Mouse (Mus musculus): ENCODE results near the gene Slc41a3.

Slc41a3 gene

GRCm38 (mm10) chr6:90683831-90684532 is 79.5 kb downstream of the Slc41a3 start:
- DNase-seq (ENCODE audit: low spot score), result no peak

GRCm38 (mm10) chr6:90686812-90687211 is 82.3 kb downstream of the Slc41a3 start:
- DNase-seq (ENCODE audit: low spot score), result no peak

GRCm38 (mm10) chr6:90688003-90688402 is 83.5 kb downstream of the Slc41a3 start:
- DNase-seq (ENCODE audit: low spot score), result no peak

- DNase-seq (ENCODE audit: low spot score), result no peak
Measured at GRCm38 (mm10) chr6:90688742-90689141, 84.2 kb downstream of the Slc41a3 start.

GRCm38 (mm10) chr6:90689500-90689899 is 85.0 kb downstream of the Slc41a3 start:
- no peak for DNase-seq (ENCODE audit: low spot score)

- DNase-seq (ENCODE audit: low spot score), result no peak
Measured at GRCm38 (mm10) chr6:90691935-90692334, 87.4 kb downstream of the Slc41a3 start.

- no peak for DNase-seq (ENCODE audit: low spot score)
Measured at GRCm38 (mm10) chr6:90692404-90692803, 87.9 kb downstream of the Slc41a3 start.

- DNase-seq (ENCODE audit: low spot score), result no peak
Measured at GRCm38 (mm10) chr6:90695754-90696153, 91.2 kb downstream of the Slc41a3 start.
